Mouse (Mus musculus) CD8-positive naive resting alpha-beta T cell, adult 2 months (primary cell): Measurements from ENCODE around the gene Sec62.
"Not testable (repeated sequence)": the region's sequence is repeated elsewhere in the genome, so short reads cannot be mapped to it uniquely, and the experiment has no call there.

Source experiments
- DNase-seq, 2 experiments: peaks; one replicate each; pipeline ENCODE4 v3.0.0; 2022; ENCODE audit warnings: low read depth in 2 of 2, low spot score in 2 of 2

Sec62 gene

DNA sequence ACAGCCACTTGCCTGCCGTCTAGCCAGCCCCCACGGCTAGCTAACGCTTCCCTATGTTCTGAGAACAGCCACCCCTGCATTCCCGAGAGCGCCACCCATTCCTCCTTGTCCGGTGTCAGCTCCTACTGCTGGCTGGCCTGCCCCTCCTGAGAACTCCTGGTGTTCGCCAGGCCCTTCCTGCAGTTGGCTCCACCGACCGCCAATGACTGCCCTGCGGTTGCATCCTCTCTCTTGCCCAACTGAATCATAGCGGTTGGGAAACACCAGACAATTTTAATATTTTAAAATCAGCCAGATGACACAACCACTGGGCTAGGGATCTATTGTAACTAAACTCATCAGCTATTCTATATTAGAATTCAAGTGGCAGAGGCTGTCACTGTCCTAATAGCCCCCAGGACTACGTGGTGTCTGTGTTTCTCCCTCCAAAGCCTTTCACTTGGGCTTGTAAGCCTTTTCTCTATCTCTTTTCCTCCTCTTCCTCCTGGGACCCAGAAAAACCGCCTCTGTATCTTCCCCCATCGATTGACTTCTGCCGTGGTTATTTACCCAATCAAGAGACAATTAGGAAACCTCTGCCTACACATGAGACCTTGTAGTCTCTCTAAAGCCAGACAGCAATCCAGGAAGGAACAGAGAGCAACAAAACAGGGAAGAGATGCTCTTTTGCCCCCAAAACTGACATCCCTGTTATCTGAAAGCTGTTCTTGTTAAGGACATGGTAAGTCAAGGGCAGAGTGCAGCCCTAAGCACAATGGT lies 39.4 kb downstream of the Sec62 start:
- DNase-seq: no peak

GRCm38 (mm10) chr3:30833254-30833653 lies 40.6 kb downstream of the Sec62 start:
- no peak for DNase-seq

DNA sequence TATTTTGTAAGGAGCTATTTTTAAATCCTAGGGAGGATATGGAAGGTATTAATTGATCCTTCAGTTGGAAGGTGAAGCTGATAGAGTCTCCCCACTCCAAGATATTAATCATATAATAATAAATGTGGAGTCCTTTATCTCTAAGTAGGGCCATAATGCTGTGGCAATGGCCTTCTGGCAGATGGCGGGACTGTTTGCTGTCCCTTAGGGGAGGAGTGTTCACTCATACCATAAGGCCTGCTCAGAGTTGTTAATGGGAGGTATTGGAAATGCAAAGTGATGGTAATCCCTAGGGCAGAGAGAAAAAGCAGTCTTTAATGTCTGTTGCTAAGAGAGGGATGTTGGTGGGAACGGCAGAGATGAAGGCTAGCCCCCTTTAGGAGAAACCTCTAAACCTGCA lies 53.1 kb downstream of the Sec62 start:
- DNase-seq: no peak

DNA sequence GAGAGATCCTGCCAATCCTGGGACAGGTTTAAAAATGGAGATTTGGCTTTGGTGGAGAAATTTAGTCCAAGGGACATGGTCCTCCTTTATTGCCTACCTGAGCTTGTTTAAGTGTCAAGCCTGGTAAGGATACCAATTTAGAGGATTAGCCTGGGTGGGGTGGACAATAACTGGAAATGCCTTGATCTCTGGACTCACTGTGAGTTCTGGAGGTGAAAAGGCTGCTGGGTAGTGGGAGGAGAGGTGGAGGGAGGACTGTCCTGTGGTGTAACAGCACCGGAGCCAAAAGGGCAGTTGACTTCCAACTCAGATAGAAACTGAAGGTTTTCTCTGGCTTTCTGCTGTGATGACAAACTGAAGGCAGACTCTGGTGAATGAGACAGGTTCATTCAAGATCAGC lies 54.7 kb downstream of the Sec62 start:
- DNase-seq: no peak

- no peak for DNase-seq
These were observed 58.7 kb downstream of the Sec62 start for GRCm38 (mm10) chr3:30851422-30851821.

GRCm38 (mm10) chr3:30853596-30853995 lies 60.9 kb downstream of the Sec62 start:
- DNase-seq: no peak

DNA sequence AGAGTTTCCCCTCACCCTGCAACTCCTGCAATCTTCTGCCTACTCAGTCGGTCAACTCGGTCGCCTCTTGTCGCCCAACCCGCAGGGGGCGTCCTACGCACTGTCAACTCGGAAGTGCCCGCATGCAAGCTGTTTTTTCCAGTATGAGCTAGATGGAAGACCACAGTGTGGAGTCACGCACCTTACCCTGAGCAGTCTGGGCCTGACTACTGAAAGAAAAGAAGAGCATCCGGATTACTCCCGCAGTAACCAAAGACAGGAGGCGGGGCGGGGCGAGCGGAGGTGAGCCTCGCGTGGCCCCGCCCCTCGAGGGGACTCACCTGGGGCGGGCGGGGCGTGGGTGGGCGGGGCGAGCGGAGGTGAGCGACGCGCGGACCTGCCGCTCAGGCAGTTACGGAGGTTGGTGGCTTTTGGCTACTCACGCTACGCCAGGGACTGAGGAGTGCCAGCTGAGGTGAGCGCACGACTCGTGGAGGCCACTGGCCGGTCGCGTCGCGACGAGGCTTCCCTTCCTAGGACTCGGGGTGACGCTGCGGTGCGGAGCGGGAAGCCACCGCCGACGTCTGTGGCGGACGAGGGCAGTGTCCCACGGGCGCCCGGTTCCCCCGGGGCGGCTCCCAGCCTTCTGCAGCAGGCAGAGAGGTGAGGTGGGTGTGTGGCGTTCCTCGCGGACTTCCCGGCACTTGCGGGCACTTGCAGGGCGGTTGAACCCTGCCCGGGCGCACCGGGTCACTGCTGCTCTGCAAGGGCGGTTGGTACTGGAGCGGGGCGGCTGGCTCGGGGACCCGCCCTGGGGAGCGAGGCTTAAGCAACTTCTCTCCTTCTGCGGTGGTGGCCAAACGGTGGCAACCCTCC lies 63.2 kb downstream of the Sec62 start, which contains the start of gene Gpr160:
Gene Gpr160, plus strand, starts transcription at position 347 of the 855 bp plus-strand sequence.
- DNase-seq: peak; percentile 68 to 80

- not testable (repeated sequence) for DNase-seq
These were observed 66.9 kb downstream of the Sec62 start for GRCm38 (mm10) chr3:30859599-30859998.

DNA sequence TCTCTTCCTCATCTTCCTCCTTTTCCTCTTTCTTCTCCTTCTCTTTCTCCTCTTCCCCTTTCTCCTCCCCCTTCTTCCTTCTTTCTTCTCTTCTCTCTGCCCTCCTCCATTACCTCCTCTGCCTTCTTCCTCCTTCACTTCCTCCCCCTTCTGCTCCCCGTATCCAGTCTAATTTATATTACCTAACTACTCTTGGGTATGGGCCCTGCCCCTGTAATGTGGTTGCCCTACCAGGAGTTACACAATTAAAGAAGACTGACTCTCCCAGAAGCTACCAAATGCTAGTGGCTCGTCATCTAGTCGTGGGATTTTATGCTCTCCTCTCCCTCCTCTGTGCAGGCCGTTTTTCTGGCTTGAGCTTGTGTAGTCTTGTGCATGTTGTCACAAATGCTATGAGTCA lies 68.0 kb downstream of the Sec62 start:
- no peak for DNase-seq

DNA sequence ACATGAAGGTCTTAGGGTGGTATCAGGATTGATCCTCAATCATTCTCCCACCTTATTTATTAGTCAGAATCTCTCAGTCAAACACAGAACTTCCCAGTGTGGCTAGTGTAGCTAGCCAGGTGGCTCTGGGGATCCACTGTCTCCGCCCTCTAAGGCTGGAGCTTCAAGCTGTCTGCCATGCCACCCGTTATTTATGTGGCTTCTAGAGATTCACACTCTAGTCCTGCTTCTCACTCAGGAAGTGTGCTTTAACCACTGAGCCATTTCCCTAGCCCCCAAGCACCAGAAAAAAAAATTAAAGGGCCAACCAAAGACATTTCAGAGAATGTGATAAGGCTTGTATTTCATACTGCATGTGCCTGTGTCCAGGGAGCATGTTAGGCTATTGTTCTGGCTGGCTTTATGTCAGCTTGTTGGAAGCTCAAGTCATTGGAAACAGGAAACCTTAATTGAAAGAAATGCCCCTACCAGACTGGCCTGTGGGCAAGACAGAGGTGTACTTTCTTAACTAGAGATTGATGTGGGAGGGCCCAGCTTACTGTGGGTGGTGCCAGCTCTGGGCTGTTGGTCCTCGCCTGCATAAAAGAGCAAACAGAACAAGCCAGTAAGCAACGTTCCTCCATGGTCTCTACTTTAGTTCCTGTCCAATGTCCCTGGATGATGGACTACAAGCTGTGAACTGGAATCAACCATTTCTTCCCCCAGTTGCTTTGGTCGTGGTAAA lies 71.2 kb downstream of the Sec62 start:
- peak in 1 of 2 experiments; percentile 5 for DNase-seq

DNA sequence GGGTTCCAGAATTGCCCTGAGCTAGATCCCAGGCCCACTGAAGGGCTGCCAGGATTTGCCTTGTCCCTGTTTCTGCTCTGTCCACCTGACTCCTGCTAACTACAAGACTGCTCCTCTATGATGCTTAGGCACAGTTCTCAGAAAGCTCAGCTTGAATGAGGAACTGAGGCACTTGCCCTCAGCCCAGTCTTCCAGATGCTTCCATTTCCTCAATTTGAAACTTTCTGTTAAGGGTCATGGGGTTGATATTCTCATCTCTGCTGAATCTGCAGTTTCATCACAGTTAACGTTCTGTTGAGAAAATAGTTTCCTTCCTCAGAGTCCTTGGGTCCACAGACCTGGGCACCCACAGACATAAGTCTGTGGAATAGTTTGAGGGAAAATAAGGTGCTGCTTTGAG lies 72.0 kb downstream of the Sec62 start:
- DNase-seq: no peak

DNA sequence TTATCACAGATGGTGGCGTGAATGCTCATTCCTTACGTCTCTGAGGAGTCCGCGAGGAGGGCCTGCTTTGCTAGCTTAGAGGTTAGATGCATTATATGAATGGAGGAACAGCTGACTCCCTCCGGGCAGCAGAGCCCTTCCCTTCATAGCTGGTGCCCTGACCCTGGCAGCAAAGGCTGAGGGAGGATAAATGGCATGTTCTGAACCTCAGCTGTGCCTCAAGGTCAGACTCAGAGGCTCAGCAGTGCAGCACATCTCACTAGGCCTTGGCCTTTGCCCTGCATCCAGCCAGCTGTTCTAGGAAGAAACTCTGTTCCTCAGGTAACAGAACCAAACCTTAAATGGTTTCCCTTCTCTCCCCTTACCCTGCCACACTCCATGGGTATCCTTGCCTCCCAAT lies 75.5 kb downstream of the Sec62 start:
- DNase-seq: no peak

DNA sequence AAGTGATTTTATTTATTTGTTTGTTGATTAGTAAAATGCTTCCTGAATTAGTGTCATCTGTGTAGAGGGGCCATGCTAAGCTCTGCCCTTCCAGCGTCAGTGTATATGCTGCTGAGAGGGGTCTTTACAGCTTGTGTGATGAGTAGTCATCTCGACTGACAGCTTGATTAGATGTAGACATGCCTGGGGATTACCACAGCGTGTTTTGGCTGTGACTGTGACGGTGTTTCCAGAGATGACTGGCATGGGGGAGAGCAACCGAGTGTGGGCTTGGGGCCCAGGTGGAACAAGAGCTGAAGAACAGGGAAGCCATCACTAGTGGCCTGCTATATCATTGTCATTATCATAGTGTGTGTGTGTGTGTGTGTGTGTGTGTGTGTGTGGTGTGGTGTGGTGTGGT lies 76.0 kb downstream of the Sec62 start:
- DNase-seq: no peak

- no peak for DNase-seq
These were observed 77.3 kb downstream of the Sec62 start for GRCm38 (mm10) chr3:30869995-30870394.
